Mouse (Mus musculus): ENCODE results near the gene Mef2b. TPM values are rescaled to one million over a fixed set of nuclear protein-coding genes. Genes with fewer than 3 reads are reported as not detected.

Mef2b gene
- polyA plus RNA-seq, 1 experiment from 2014 or later = 0.28 TPM

DNA sequence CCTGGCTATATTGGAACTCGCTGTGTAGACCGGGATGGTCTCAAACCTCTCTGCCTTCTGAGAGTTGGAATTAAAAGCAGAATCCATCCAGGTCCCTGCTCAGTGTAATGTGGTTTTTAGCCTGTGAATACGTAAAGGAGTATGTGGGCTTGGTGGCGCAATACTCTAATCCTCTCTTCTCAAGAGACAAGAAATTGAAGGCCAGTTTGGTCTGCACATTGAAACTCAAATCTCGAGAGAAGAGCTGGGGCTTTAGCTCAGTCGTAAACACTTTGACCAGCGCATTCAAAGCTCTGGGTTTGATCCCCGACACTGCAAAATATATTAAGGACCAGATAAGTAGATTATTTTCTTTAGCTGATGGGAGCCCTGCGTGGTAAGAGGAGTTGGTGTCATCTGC, 470 bp downstream of the Mef2b start:
- H3K4me3 ChIP-seq (ENCODE audit: low read depth, low read length) = peak overlapping the region; percentile 79
- H3K27ac ChIP-seq (ENCODE audit: low read depth, low read length) = peak overlapping the region; percentile 61; the same call in 1 of the 2 replicates
- DNase-seq (ENCODE audit: low spot score) (no peak), ATAC-seq (ENCODE audit: low FRiP score) (no peak)
- peak overlapping the region; percentile 73 for H3K4me2 ChIP-seq (replicated peaks; ENCODE audit: low read depth, low read length)
- peak overlapping the region; percentile 77 for H3K9ac ChIP-seq (ENCODE audit: low read depth, low read length)
- H3K9me3 ChIP-seq (ENCODE audit: control insufficient read depth, low read length) = no peaks in the 10 kb centered on the region
- H3K4me1 ChIP-seq (replicated peaks; ENCODE audit: control insufficient read depth, insufficient read depth, low read length) = peaks cover 8% of the 10 kb centered on the region; the same call in 1 of the 2 replicates
- 19% methylated on average over 9 of the region's 9 CpGs for WGBS
- H3K27me3 ChIP-seq (ENCODE audit: control insufficient read depth, insufficient read depth, low read length) = no peaks in the 10 kb centered on the region
- 0 out of 2 replicates have a peak, but pooled peaks cover 2% of the 10 kb centered on the region for H3K36me3 ChIP-seq (ENCODE audit: control insufficient read depth, insufficient read depth, low read length)

DNA sequence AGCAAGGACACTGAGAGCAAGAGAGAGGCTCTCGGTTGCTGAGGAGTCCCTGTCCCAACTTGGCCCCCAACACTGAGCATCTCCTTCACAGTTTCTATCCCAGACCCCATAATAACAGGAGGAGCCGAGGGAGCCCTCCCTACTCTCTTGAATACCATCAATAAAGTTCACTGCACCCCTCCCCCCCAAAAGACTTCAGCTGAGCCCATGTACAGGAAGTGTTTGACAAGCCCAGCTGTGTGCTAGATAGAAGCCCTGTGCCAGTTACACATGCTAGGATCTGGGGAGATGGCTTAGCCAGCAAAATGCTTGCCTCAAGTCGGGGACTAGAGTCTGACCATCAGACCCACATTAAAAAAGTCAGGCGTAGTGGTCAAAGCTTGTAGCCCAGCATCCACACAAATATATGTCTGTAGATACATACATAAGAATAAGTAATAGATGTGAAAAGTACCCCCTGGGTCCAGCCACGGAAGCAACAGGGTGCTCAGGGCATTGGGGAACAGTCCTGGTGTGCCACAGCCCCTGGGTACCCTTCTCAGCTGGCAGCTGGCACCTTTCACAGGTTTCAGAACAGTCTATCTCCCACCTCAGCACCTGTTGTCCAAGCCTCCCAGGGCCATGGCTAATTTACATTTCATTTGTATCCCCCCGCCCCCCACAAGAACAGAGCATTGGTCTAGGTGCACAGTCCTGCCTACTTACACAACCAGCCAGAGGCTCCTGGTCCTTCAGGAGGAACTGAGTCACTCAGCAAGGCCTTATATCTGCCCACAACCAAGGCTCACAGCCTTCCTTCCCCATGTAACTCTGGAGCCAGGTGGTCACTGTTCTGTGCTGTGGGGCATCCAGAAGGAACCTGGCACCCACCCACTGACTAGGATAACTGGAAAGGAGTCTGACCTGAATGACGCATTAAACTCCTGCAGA, 8.4 kb downstream of the Mef2b start:
- DNase-seq (ENCODE audit: low spot score) (no peak), ATAC-seq (ENCODE audit: low FRiP score) (no peak)
- H3K27me3 ChIP-seq (ENCODE audit: control insufficient read depth, insufficient read depth, low read length) = no peaks in the 10 kb centered on the region
- no peaks in the 10 kb centered on the region for H3K9me3 ChIP-seq (ENCODE audit: control insufficient read depth, low read length)
- H3K4me3 ChIP-seq (ENCODE audit: low read depth, low read length) = no peak overlapping the region
- H3K36me3 ChIP-seq (ENCODE audit: control insufficient read depth, insufficient read depth, low read length) = no peaks in the 10 kb centered on the region
- H3K4me2 ChIP-seq (replicated peaks; ENCODE audit: low read depth, low read length) = no peak overlapping the region
- H3K27ac ChIP-seq (ENCODE audit: low read depth, low read length) = no peak overlapping the region
- no peaks in the 10 kb centered on the region for H3K4me1 ChIP-seq (replicated peaks; ENCODE audit: control insufficient read depth, insufficient read depth, low read length)
- H3K9ac ChIP-seq (ENCODE audit: low read depth, low read length) = no peak overlapping the region
- WGBS = 86% methylated on average over 7 of the region's 7 CpGs

DNA sequence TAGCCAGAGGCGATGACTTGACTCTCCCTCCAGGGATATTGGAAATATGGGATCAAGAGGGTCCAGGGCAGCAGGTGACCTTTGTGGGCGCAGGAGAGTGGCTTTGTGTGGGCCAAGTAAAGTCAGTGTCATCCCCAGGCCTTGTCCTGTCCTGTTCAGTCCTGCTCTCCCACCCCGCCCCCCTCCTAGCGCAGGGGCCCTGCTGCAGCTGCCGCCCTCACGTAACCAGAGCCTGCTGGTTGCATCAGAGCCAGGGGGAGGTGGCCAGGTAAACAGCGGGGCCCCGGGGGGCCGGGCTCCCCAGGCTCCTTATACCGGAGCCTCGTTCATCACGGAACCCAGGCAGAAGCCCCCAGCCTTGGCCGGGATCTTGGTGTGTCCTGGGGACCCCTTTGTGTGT, 10.6 kb downstream of the Mef2b start:
- ATAC-seq (ENCODE audit: low FRiP score) = no peak
- no peak for DNase-seq (ENCODE audit: low spot score)
- H3K4me2 ChIP-seq (replicated peaks; ENCODE audit: low read depth, low read length) = no peak overlapping the region
- peak overlapping the region; percentile 15; the same call in 1 of the 2 replicates for H3K9ac ChIP-seq (ENCODE audit: low read depth, low read length)
- WGBS = 20% methylated on average over 13 of the region's 13 CpGs
- no peaks in the 10 kb centered on the region for H3K36me3 ChIP-seq (ENCODE audit: control insufficient read depth, insufficient read depth, low read length)
- H3K9me3 ChIP-seq (ENCODE audit: control insufficient read depth, low read length) = no peaks in the 10 kb centered on the region
- H3K4me3 ChIP-seq (ENCODE audit: low read depth, low read length) = no peak overlapping the region
- no peaks in the 10 kb centered on the region for H3K27me3 ChIP-seq (ENCODE audit: control insufficient read depth, insufficient read depth, low read length)
- H3K4me1 ChIP-seq (replicated peaks; ENCODE audit: control insufficient read depth, insufficient read depth, low read length) = no peaks in the 10 kb centered on the region
- H3K27ac ChIP-seq (ENCODE audit: low read depth, low read length) = no peak overlapping the region

DNA sequence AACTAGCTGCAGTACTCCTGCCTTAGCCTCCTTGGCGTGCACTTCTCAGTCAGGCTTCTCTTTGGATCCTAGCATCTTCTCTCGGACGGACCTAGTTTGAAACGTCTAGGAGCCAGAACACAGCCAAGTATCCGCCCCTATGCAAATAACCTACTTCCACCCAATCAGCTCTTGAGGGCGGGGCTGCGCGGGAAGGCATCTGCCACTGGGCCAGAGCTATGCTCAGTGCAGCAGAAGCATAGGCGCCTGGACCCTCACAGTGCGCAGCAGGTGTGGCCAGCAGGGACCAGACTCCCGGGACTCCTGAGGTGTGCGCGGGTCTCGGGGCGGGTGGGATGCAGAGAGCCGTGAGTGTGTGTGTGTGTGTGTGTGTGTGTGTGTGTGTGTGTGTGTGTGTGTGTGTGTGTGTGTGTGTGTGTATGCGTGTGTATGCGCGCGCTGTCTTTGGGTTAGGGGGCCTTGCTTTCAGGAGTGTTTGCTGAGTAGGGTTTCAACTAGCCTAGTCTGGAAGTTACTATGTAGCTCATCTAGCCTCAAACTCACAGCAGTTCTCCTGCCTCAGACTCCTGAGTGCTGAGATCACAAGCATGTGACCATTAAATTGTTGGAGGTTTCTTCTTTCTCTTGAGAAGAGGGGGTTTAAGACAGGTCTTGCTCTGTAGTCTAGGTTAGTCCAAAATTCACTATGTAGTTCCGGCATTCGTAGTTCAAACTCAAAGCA, 13.2 kb downstream of the Mef2b start:
- Histone ChIP-seq H3K36me3 (ENCODE audit: control insufficient read depth, insufficient read depth, low read length) (no peaks in the 10 kb centered on the region), H3K9ac (ENCODE audit: low read depth, low read length) (no peak overlapping the region), H3K27ac (ENCODE audit: low read depth, low read length) (no peak overlapping the region), H3K4me2 (replicated peaks; ENCODE audit: low read depth, low read length) (peak overlapping the region; percentile 15; the same call in 1 of the 2 replicates), H3K4me3 (ENCODE audit: low read depth, low read length) (no peak overlapping the region), H3K9me3 (ENCODE audit: control insufficient read depth, low read length) (no peaks in the 10 kb centered on the region), H3K27me3 (ENCODE audit: control insufficient read depth, insufficient read depth, low read length) (no peaks in the 10 kb centered on the region), H3K4me1 (replicated peaks; ENCODE audit: control insufficient read depth, insufficient read depth, low read length) (no peaks in the 10 kb centered on the region)
- DNase-seq (ENCODE audit: low spot score) (peak; percentile 82), ATAC-seq (ENCODE audit: low FRiP score) (peak; percentile 93)
- WGBS = 11% methylated on average over 22 of the region's 22 CpGs

DNA sequence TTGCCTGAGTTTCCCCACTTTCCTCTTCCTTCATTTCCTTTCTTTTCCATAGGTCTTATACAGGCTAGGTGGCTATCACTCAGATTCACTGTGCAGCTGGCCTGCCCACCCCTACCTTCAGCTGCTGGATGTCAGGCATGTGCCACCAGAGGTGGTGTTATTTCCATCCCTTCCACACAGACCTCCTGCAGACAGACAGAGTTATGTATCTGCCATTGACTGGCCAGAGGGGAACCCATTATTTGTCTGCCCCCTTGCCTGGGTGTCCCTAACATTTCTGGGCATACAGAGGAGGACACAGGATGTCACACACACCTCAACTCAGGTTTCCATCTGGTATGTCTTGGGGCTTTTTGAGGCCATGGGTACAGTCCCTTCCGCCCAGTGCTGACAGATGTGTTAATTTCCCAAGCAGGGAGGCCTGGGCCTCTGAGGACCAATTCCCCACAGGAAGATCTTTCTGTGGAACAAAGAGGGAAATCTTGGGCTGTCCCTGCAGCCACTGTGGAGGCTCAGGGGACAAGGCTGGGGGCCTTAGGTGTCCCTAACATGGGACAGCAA, 17.8 kb downstream of the Mef2b start:
- no peaks in the 10 kb centered on the region for H3K27me3 ChIP-seq (ENCODE audit: control insufficient read depth, insufficient read depth, low read length)
- no peak overlapping the region for H3K4me2 ChIP-seq (replicated peaks; ENCODE audit: low read depth, low read length)
- no peak for DNase-seq (ENCODE audit: low spot score)
- no peaks in the 10 kb centered on the region for H3K4me1 ChIP-seq (replicated peaks; ENCODE audit: control insufficient read depth, insufficient read depth, low read length)
- no peaks in the 10 kb centered on the region for H3K36me3 ChIP-seq (ENCODE audit: control insufficient read depth, insufficient read depth, low read length)
- no peak overlapping the region for H3K27ac ChIP-seq (ENCODE audit: low read depth, low read length)
- H3K9me3 ChIP-seq (ENCODE audit: control insufficient read depth, low read length) = no peaks in the 10 kb centered on the region
- ATAC-seq (ENCODE audit: low FRiP score) = no peak
- 93% methylated on average over 1 of the region's 1 CpGs for WGBS
- H3K9ac ChIP-seq (ENCODE audit: low read depth, low read length) = no peak overlapping the region
- H3K4me3 ChIP-seq (ENCODE audit: low read depth, low read length) = no peak overlapping the region

DNA sequence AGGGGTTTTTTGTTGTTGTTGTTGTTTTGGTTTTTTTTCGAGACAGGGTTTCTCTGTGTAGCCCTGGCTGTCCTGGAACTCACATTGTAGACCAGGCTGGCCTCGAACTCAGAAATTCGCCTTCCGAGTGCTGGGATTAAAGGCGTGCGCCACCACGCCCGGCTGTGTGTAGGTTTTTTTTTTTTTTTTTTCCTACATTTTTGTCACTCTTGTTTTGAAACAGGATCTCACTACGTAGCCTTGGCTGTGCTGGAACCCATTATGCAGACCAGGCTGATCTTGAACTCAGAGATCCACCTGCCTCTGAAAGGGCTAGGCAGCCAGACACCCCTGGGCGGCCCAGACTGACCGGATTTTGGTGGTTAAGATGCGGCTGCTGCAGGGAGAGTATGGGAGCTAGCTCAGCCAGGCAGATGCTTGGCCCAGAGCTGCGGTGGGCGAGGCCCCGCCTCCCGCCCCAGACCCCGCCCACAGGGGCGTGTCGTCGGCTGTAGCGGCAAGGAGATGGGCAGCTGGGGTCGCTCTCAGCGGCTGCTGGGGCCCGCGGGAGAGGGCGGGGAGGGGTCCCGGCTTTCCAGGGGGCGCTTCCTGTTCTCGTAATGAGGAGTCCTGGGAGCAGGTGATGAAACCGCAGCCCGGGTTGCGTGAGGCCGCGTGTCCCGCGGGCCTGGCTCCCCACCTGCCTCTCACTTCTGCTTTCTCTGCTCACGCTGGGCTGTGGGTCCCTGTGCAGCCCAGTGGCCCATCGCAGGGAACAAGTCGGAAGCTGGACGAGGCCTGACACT, 18.8 kb downstream of the Mef2b start:
- peak overlapping the region; percentile 47 for H3K4me3 ChIP-seq (ENCODE audit: low read depth, low read length)
- DNase-seq (ENCODE audit: low spot score) = peak; percentile 93
- ATAC-seq (ENCODE audit: low FRiP score) = peak; percentile 95
- peak overlapping the region; percentile 74 for H3K4me2 ChIP-seq (replicated peaks; ENCODE audit: low read depth, low read length)
- H3K9me3 ChIP-seq (ENCODE audit: control insufficient read depth, low read length) = no peaks in the 10 kb centered on the region
- 15% methylated on average over 33 of the region's 40 CpGs for WGBS
- H3K9ac ChIP-seq (ENCODE audit: low read depth, low read length) = peak overlapping the region; percentile 58
- H3K27ac ChIP-seq (ENCODE audit: low read depth, low read length) = peak overlapping the region; percentile 39
- no peaks in the 10 kb centered on the region for H3K36me3 ChIP-seq (ENCODE audit: control insufficient read depth, insufficient read depth, low read length)
- no peaks in the 10 kb centered on the region for H3K27me3 ChIP-seq (ENCODE audit: control insufficient read depth, insufficient read depth, low read length)
- no peaks in the 10 kb centered on the region for H3K4me1 ChIP-seq (replicated peaks; ENCODE audit: control insufficient read depth, insufficient read depth, low read length)

DNA sequence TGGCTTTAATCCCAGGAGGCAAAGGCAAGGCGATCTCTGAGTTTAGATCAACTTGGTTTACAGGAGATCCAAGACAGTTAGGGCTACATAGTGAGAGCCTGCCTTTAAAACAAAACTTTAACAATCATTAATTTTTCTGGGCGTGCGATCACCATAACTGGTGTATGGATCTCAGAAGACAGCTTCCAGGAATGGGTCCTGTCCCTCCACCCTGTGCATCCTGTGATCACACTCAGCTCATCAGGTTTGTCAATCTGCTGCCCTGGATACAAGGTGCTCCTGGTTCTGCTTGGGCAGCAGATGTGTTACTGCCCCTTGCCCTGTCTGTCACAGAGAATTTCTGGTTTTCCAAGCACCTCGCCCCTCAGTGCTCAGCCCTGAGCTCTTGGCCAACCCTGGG, 19.7 kb downstream of the Mef2b start:
- H3K27me3 ChIP-seq (ENCODE audit: control insufficient read depth, insufficient read depth, low read length) = no peaks in the 10 kb centered on the region
- no peaks in the 10 kb centered on the region for H3K4me1 ChIP-seq (replicated peaks; ENCODE audit: control insufficient read depth, insufficient read depth, low read length)
- ATAC-seq (ENCODE audit: low FRiP score) = no peak
- no peak for DNase-seq (ENCODE audit: low spot score)
- 85% methylated on average over 4 of the region's 4 CpGs for WGBS
- H3K36me3 ChIP-seq (ENCODE audit: control insufficient read depth, insufficient read depth, low read length) = no peaks in the 10 kb centered on the region
- no peak overlapping the region for H3K9ac ChIP-seq (ENCODE audit: low read depth, low read length)
- H3K4me3 ChIP-seq (ENCODE audit: low read depth, low read length) = no peak overlapping the region
- no peaks in the 10 kb centered on the region for H3K9me3 ChIP-seq (ENCODE audit: control insufficient read depth, low read length)
- H3K27ac ChIP-seq (ENCODE audit: low read depth, low read length) = no peak overlapping the region
- H3K4me2 ChIP-seq (replicated peaks; ENCODE audit: low read depth, low read length) = no peak overlapping the region

DNA sequence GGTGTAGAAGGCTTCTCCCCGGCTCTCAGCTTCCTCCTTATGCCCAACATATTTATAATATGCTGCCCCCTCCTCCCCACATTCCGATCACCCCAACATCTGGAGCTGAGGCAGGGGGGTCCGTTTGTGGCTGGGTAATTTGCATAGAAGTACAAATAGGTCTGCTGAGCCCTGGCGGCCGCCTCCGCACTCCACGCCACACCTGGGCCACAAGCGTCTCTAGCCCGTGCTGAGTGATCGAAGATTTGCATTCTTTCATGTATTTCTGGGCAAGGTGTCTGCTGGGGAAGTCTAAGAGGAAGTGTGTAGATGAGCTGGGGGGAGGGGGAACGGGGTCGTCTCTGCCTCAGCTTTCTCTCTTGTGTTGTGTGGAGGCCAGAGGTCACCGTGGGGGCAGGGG, 20.5 kb downstream of the Mef2b start:
- Histone ChIP-seq H3K27me3 (ENCODE audit: control insufficient read depth, insufficient read depth, low read length) (peaks cover under 1% of the 10 kb centered on the region; the same call in 1 of the 2 replicates), H3K9me3 (ENCODE audit: control insufficient read depth, low read length) (no peaks in the 10 kb centered on the region), H3K4me2 (replicated peaks; ENCODE audit: low read depth, low read length) (no peak overlapping the region), H3K4me3 (ENCODE audit: low read depth, low read length) (no peak overlapping the region), H3K9ac (ENCODE audit: low read depth, low read length) (no peak overlapping the region), H3K27ac (ENCODE audit: low read depth, low read length) (no peak overlapping the region), H3K4me1 (replicated peaks; ENCODE audit: control insufficient read depth, insufficient read depth, low read length) (no peaks in the 10 kb centered on the region), H3K36me3 (ENCODE audit: control insufficient read depth, insufficient read depth, low read length) (no peaks in the 10 kb centered on the region)
- ATAC-seq (ENCODE audit: low FRiP score) (no peak), DNase-seq (ENCODE audit: low spot score) (no peak)
- 63% methylated on average over 13 of the region's 13 CpGs for WGBS
